Mouse (Mus musculus) Patski (cell line): ENCODE results near the gene Fam196b. TPM values are rescaled to one million over a fixed set of nuclear protein-coding genes. Genes with fewer than 3 reads are reported as not detected.

Experiments used
- ATAC-seq: fragments of 100-300 bp; one replicate; pipeline ENCODE4 v1.8.0; 2021
- CTCF ChIA-PET: fragments of 350-600 bp; sonication (Branson Sonifier 250); formaldehyde crosslinking; loops from one replicate; lab custom pipeline; 2022; ENCODE audit warnings: inconsistent platforms; lab: Charles Lee
- POLR2A ChIA-PET: fragments of 350-600 bp; sonication (Branson Sonifier 250); formaldehyde crosslinking; loops from one replicate; lab custom pipeline; 2022; ENCODE audit warnings: antibody characterized with exemption, inconsistent platforms; lab: Charles Lee
- DNase-seq: peaks from one replicate; pipeline ENCODE4 v3.0.0-alpha.2; 2011; ENCODE audit warnings: low read depth, low spot score
- H3K27me3 ChIP-seq: fragments of 371-371 bp; one replicate; pipeline ENCODE4 v1.5.1; 2021
- CTCF ChIP-seq: fragments of 100-300 bp; IDR thresholded peaks from one replicate; pipeline ENCODE4 v1.5.1; 2021
- in situ Hi-C: fragments of 300-500 bp; cut with MboI; formaldehyde crosslinking; loops from 3 replicates; pipeline ENCODE4 v1.11.1; 2018; ENCODE audit warnings: low pct_unique_long_range_greater_than_20kb, mixed read lengths
- polyA plus RNA-seq: library from polyadenylated mRNA; unstranded; gene quantifications from one replicate; pipeline ENCODE4 v1.2.3, GENCODE M21; 2021

Fam196b gene
- polyA plus RNA-seq, 1 experiment from 2014 or later: not detected

DNA sequence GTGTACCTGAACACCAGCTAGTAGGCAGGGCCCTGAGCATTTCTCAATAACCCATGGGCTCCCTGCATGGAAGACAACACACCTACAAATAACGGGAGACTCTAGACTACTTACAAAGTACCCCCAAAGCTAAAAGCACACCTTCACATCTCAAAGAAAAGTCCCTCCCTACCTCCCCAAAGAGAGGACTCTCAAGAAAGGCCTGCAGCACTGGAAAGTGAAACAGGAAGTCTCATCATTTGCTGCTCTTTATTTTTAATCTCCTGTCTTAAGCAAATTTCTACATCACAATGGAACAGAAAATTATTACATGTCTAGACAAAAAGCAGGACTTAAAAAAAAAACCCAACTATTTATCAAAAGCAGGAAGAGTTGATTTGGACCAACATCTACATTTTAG is 90.7 kb downstream of the Fam196b start:
- TF ChIP-seq CTCF: no peak
- H3K27me3 ChIP-seq: peaks cover 8% of the 10 kb centered on the region
- in situ Hi-C loops: no loop called here
- ChIA-PET POLR2A (no interaction called here), CTCF (no interaction called here)
- DNase-seq: no peak
- no peak for ATAC-seq

DNA sequence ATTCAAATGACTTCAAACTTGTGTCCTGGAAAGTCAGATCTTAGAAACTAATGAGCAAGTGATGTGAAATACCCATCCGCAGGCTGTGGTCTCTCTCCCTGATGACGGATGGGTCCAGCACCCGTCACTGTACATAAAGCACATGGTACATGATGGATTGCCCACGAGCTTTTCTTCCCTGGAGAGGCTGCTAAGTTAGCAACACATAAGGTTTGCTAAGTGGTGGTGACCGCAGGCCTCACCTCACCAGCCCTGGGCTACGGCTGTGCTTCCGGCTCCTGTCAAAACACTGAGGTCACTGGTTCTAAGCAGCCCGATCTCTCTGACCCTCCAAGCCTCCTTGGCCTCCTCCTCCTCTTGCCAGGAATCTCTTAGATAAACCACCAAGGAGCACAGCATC is 91.7 kb downstream of the Fam196b start:
- CTCF ChIA-PET: no interaction called here
- H3K27me3 ChIP-seq: peaks cover 8% of the 10 kb centered on the region
- DNase-seq: no peak
- no peak for ATAC-seq
- POLR2A ChIA-PET: no interaction called here
- TF ChIP-seq CTCF: no peak
- in situ Hi-C loops: no loop called here

DNA sequence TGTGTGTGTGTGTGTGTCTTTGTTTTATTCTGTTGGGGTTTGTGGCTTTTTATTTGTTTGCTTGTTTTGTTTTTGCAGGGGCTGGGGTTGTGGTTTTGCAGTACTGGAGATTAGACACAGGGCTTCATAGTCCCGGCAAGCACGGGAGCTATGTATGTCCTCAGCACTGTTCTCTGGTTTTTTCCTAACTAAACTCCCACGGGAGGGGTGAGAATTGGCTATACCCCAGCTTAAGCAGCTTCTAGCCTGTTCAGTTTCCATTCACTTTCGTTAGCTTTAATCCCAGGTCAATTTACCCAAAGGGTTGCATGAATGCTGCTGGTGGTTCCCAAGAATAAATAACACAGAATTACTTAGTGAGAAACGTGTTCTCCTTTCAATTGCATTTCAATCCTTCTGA is 92.2 kb downstream of the Fam196b start:
- POLR2A ChIA-PET: no interaction called here
- DNase-seq (no peak), ATAC-seq (no peak)
- no peak for TF ChIP-seq CTCF
- H3K27me3 ChIP-seq: peaks cover 8% of the 10 kb centered on the region
- in situ Hi-C loops: no loop called here
- CTCF ChIA-PET: no interaction called here

DNA sequence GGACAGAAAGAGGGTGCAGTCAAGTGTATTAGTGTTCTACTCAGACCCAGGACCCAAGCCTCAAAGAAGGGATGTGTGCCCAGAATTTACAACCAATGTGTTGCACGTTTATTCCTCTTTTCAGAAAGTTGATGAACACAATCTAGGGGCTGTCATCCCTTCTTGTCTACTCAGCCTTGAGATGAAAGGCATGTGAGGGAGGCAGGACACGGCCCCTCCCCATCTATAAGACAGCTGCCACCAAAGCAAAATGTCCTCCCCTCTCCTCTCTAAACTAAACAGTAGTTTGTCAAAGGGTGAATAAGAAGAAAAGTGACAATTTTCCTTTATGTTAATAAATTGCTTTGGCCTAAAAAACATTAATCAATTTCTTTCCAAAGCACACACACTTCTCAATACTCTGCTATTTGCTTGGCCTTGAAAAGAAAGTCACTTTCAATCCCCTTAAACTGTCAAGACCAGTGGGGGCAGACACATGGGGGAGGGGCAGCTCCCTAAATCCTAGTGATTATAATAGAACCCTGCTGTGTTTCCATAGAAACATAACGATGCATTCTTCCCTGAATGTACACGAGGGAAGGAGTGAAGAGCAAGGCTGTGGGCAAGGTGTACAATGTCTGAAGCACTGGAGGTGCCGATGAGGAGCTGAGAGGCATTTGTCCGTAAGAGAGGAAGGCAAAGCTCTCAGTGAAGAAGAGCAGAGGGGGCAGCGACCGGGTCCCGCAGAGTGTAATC is 101.4 kb downstream of the Fam196b start:
- DNase-seq (no peak), ATAC-seq (no peak)
- POLR2A ChIA-PET: no interaction called here
- CTCF ChIA-PET: interaction anchor here (0.6 kb wide), 1 partner anchor 12 kb away, joined by 3 read pairs; no protein-coding TSS in a partner anchor
- no peaks in the 10 kb centered on the region for H3K27me3 ChIP-seq
- TF ChIP-seq CTCF: no peak
- in situ Hi-C loops: no loop called here

DNA sequence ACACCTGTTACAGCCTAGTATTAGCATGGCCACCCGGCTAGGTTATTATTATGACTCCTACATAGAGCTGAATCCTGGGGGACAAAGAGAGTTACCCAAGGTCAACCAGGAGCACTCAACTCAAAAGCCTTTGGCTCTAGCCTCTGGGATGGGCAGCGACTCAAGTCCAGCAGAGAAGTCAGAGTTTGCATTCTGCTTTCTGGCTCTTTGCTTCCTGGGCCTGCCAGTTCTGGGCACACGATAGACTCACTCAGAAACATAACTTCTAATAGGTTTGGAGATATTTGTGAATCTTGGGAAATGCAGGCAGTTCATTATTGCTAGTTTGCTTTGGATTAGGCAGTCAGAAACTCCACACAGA is 102.0 kb downstream of the Fam196b start:
- POLR2A ChIA-PET: no interaction called here
- no peak for DNase-seq
- in situ Hi-C loops: no loop called here
- CTCF ChIA-PET: interaction anchor here (0.6 kb wide), 1 partner anchor 12 kb away, joined by 3 read pairs; no protein-coding TSS in a partner anchor
- no peaks in the 10 kb centered on the region for H3K27me3 ChIP-seq
- no peak for ATAC-seq
- no peak for TF ChIP-seq CTCF

DNA sequence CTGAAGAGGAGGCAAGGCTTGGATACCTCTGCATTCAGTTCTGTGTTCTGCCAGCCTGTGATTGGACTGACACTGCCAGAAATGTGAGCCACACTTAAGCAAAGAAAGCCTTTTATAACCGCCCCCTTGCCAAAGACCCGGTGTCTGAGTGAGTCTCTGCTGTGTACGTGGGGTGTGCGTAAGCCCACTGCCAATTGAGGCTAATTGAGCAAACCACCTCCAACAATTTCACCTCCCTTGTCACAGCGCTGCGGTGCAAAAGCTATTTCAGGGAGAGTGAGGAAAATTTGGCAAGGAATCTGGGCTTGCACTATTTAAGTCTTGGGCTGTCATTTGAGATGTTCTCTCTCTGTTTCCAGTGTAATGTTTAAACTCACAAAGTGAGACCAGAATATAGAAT is 106.4 kb downstream of the Fam196b start:
- CTCF ChIA-PET: no interaction called here
- in situ Hi-C loops: no loop called here
- no peak for ATAC-seq
- no peak for DNase-seq
- TF ChIP-seq CTCF: no peak
- POLR2A ChIA-PET: no interaction called here
- no peaks in the 10 kb centered on the region for H3K27me3 ChIP-seq

DNA sequence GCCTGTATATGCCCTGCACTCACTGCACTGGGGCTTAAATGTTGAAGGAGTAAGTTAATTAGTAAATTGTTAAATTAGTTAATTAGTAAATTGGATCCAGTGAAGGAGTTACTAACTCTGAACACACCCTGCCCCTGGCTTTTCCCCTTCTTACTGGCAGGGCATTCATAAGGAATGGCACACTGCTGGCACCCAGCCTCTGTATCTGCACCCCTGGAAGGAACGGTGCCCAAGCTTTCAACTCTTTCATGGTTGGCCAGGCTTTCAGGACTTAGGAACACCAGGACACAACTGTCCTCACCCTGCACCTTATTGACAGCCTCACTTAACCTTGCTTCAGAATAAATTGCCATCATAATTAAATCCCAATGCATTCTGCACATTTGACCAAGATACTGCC is 109.9 kb downstream of the Fam196b start:
- no peaks in the 10 kb centered on the region for H3K27me3 ChIP-seq
- TF ChIP-seq CTCF: no peak
- POLR2A ChIA-PET: no interaction called here
- DNase-seq (no peak), ATAC-seq (no peak)
- in situ Hi-C loops: no loop called here
- CTCF ChIA-PET: no interaction called here

DNA sequence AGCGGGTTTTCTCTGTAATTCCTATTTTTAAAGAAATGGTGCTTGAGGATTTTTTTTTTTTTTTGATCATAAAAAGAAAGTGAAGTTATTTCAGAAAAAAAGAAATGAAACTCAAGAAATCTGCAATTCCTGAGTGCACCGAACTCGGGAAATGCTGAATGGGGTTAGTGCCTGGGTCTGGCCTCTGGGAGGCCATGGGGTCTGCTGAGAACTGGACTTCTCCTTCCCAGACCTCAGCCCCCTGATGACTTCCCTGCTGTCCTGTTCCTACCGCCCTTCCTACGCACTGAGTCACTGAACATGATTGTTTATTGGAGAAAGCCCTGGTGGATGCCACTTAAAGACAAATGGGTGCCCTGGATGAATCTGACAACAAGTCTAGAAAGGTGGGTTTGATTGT is 112.6 kb downstream of the Fam196b start:
- ChIA-PET POLR2A (interaction anchor here (0.7 kb wide), 1 partner anchor 8 kb away, joined by 5 read pairs; no protein-coding TSS in a partner anchor), CTCF (no interaction called here)
- no peak for TF ChIP-seq CTCF

DNA sequence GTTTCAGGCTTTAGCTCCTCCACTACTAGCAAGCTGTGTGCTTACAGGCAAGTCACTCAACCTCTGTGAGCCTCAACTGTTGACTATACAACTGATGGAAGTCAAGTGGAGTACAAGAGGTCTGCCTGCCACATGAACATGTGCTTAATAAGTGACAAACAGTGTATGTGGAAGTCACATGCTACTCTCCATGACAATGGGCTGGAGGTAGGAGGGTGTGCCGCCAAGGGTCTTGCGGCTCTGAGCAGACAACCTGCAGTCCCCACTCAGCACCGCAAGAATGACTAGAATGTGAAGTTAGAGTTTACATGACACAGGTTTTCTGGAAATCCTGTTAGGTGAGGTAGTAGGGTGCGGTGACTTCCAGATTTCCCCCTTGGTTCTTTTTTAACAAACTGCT is 116.3 kb downstream of the Fam196b start:
- ATAC-seq: no peak
- POLR2A ChIA-PET: no interaction called here
- in situ Hi-C loops: no loop called here
- no peak for DNase-seq
- H3K27me3 ChIP-seq: no peaks in the 10 kb centered on the region
- no peak for TF ChIP-seq CTCF
- CTCF ChIA-PET: no interaction called here

More for the DNA sequence above, 112.6 kb downstream of the Fam196b start:
- ATAC-seq (no peak), DNase-seq (no peak)
- in situ Hi-C loops: no loop called here
- H3K27me3 ChIP-seq: no peaks in the 10 kb centered on the region

DNA sequence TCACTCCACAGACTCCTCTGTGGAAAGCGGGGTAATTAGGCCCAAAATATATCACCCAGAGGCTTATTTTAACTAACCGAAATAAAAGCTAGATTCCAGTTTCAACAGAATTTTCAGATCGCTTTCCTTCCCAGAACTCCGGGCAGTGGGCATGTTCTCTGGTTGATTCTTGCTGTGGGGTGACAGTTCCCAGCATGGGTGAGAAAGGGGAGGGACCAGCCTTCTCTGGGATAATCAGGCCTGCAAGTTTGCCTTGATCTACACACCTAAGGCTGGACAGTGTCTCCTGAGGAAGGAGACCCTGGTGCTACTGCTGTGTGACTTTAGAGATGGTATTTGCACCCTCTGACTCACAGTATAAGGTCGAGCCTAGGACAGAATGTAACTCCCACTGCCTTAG is 116.7 kb downstream of the Fam196b start:
- DNase-seq: no peak
- no peaks in the 10 kb centered on the region for H3K27me3 ChIP-seq
- ATAC-seq: no peak
- in situ Hi-C loops: no loop called here
- POLR2A ChIA-PET: no interaction called here
- CTCF ChIA-PET: no interaction called here
- no peak for TF ChIP-seq CTCF

DNA sequence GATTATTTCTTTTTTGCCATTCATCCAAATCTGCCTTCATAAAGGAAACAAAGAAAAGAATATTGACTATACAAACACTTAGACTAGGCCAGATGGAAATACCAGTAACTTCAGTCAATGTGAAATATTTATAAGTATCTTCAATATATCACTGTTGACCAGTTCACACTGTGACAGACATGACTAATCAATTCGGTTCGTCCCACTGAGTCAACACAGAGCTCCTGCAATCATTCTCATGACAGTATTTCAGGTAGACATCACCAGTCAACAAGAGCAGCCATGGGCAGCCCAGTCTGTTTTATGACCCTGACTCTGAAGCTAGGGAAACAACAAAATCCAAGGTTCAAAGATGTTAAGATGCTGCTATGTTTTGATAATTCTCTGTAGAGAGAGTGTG is 117.4 kb downstream of the Fam196b start:
- no peak for TF ChIP-seq CTCF
- in situ Hi-C loops: no loop called here
- no peak for DNase-seq
- H3K27me3 ChIP-seq: no peaks in the 10 kb centered on the region
- ChIA-PET POLR2A (no interaction called here), CTCF (no interaction called here)
- no peak for ATAC-seq

DNA sequence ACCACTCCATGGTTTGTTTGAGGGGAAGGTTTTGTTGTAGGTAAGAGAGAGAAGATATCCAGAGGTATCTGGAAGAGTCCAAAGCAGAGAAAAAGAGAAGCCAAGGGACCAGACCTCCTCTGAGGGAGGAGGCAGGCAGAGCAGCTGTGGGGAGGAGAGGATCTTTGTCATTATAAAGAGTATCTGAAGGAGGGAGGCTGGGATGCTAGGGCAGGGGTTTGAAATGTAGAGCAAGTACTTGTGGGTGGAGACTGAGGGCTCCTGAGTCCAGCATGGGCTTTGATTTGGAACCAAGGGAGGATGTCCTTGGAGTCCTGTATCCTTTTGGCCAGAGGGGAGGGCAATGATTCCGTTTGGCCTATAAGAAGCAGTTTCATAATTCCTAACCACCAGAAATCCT is 122.8 kb downstream of the Fam196b start:
- in situ Hi-C loops: no loop called here
- DNase-seq (no peak), ATAC-seq (no peak)
- H3K27me3 ChIP-seq: no peaks in the 10 kb centered on the region
- CTCF ChIA-PET: no interaction called here
- POLR2A ChIA-PET: no interaction called here
- TF ChIP-seq CTCF: no peak
